Mouse (Mus musculus): Measurements from ENCODE around the gene Rnf44.

DNA sequence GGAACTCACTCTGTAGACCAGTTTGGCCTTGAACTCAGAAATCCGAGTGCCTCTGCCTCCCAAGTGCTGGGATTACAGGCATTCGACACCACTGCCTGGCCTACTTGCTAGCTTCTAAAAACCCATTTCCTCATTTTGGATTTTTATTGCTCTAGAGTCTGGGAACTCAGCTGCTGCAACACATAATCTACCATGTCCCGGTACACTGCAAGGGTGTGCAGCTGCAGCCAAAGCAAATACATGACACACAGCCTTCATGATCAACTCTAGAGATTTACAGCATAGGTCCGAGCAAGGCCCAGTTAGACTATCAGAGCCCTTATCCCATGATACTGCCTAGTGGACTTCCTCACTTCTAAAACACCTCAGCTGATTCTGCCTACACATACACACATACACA, 15.4 kb downstream of the Rnf44 start:
- TF ChIP-seq CTCF (IDR thresholded peaks at IDR 0.05; ENCODE audit: low read depth, low read length) (no peak), EP300 (IDR thresholded peaks at IDR 0.05; ENCODE audit: insufficient read depth, low read depth, low read length) (no peak)
